ENCODE assay signal across 8 mouse cellular contexts in genomic region chr12:80114892-80115141, GRCm38 (mm10). TPM values are rescaled to one million over a fixed set of nuclear protein-coding genes. Genes with fewer than 3 reads are reported as not detected.
DNase-seq lines count a peak whose midpoint lies in the region; ATAC-seq and TF ChIP-seq lines count a peak whose summit lies in the region.

No protein-coding gene starts in this region.

- H3K9me3 ChIP-seq in heart, embryonic 12.5 days (replicated peaks): no peaks in the 10 kb centered on the region
- H3K9me3 ChIP-seq in ES-Bruce4 (replicated peaks; ENCODE audit: control insufficient read depth, insufficient read depth, low read length, poor library complexity, severe bottlenecking): peaks cover 4% of the 10 kb centered on the region
- H3K9me3 ChIP-seq in forebrain, embryonic 13.5 days (replicated peaks): no peaks in the 10 kb centered on the region
- H3K9me3 ChIP-seq in liver, embryonic 16.5 days (replicated peaks; ENCODE audit: control insufficient read depth, low read length): no peaks in the 10 kb centered on the region

- peak overlapping the region; percentile 92 for H3K9ac ChIP-seq in heart, embryonic 12.5 days
- peak overlapping the region; percentile 89 for H3K9ac ChIP-seq in ES-Bruce4 (ENCODE audit: low read depth, poor library complexity, severe bottlenecking)
- H3K9ac ChIP-seq in forebrain, embryonic 13.5 days: peak overlapping the region; percentile 73
- peak overlapping the region; percentile 91 for H3K9ac ChIP-seq in liver, embryonic 16.5 days (ENCODE audit: low read depth, low read length)

- no peak for TF ChIP-seq EP300 in ES-Bruce4 (IDR thresholded peaks at IDR 0.05; ENCODE audit: insufficient read depth, low read depth, low read length)

- H3K27me3 ChIP-seq in heart, embryonic 12.5 days (replicated peaks): no peaks in the 10 kb centered on the region
- no peaks in the 10 kb centered on the region for H3K27me3 ChIP-seq in ES-Bruce4 (ENCODE audit: control insufficient read depth, insufficient read depth, low read length, poor library complexity, severe bottlenecking)
- peaks cover 6% of the 10 kb centered on the region; the same call in 1 of the 2 replicates for H3K27me3 ChIP-seq in forebrain, embryonic 13.5 days
- H3K27me3 ChIP-seq in liver, embryonic 16.5 days (ENCODE audit: control insufficient read depth, insufficient read depth, low read depth, low read length): no peaks in the 10 kb centered on the region

- H3K4me1 ChIP-seq in heart, embryonic 12.5 days (replicated peaks): peaks cover 27% of the 10 kb centered on the region
- peaks cover 4% of the 10 kb centered on the region for H3K4me1 ChIP-seq in ES-Bruce4 (ENCODE audit: control insufficient read depth, insufficient read depth, low read length)
- H3K4me1 ChIP-seq in forebrain, embryonic 13.5 days: peaks cover 48% of the 10 kb centered on the region
- H3K4me1 ChIP-seq in liver, embryonic 16.5 days (ENCODE audit: control insufficient read depth, low read depth, low read length): peaks cover 38% of the 10 kb centered on the region

- no peak for TF ChIP-seq POLR2A in ES-Bruce4 (IDR thresholded peaks at IDR 0.05; ENCODE audit: insufficient read depth, low read length)

- WGBS in heart, embryonic 12.5 days: under 1% methylated on average over 8 of the region's 8 CpGs
- WGBS in forebrain, embryonic 13.5 days: 0% methylated on average over 8 of the region's 8 CpGs
- WGBS in liver, embryonic 16.5 days (ENCODE audit: insufficient replicate concordance): under 1% methylated on average over 8 of the region's 8 CpGs

- intact Hi-C loops in heart, postnatal 36 days (cut with DNase I): loop anchor here (1.0 to 5.0 kb wide), 5 partner anchors 17 to 363 kb away; no protein-coding TSS in a partner anchor

- peak overlapping the region; percentile 98 for H3K27ac ChIP-seq in heart, embryonic 12.5 days (ENCODE audit: poor library complexity, severe bottlenecking)
- H3K27ac ChIP-seq in ES-Bruce4 (ENCODE audit: insufficient read depth, low read length): peak overlapping the region; percentile 90
- H3K27ac ChIP-seq in forebrain, embryonic 13.5 days: peak overlapping the region; percentile 88
- H3K27ac ChIP-seq in liver, embryonic 16.5 days (ENCODE audit: low read length): peak overlapping the region; percentile 97

- no peak for ATAC-seq in heart, embryonic 12.5 days (ENCODE audit: insufficient number of reproducible peaks, low FRiP score)
- peak; percentile 6 for ATAC-seq in forebrain, embryonic 13.5 days
- ATAC-seq in liver, embryonic 16.5 days (ENCODE audit: low read depth): no peak

- H3K36me3 ChIP-seq in heart, embryonic 12.5 days: peaks cover 9% of the 10 kb centered on the region
- H3K36me3 ChIP-seq in ES-Bruce4 (ENCODE audit: control insufficient read depth, insufficient read depth, low read length, poor library complexity, severe bottlenecking): peaks cover under 1% of the 10 kb centered on the region; the same call in 1 of the 2 replicates
- peaks cover 5% of the 10 kb centered on the region for H3K36me3 ChIP-seq in forebrain, embryonic 13.5 days (ENCODE audit: poor library complexity, severe bottlenecking)
- peaks cover 6% of the 10 kb centered on the region; the same call in 1 of the 2 replicates for H3K36me3 ChIP-seq in liver, embryonic 16.5 days (ENCODE audit: control insufficient read depth, insufficient read depth)

- DNase-seq in heart, postnatal 36 days: no peak
- DNase-seq in right cerebral cortex, postnatal 25 days: no peak
- no peak for DNase-seq in spleen, postnatal 14 days (ENCODE audit: low spot score in 2 of 2)
- DNase-seq in c-Kit-positive CD71-positive TER-119-positive erythroid progenitor cells, embryonic 14.5 days (ENCODE audit: low spot score): no peak

- no peak for TF ChIP-seq CTCF in ES-Bruce4 (IDR thresholded peaks at IDR 0.05; ENCODE audit: low read depth, low read length)

- H3K4me3 ChIP-seq in heart, embryonic 12.5 days: peak overlapping the region; percentile 97
- H3K4me3 ChIP-seq in ES-Bruce4 (ENCODE audit: low read depth, low read length): peak overlapping the region; percentile 82
- H3K4me3 ChIP-seq in forebrain, embryonic 13.5 days: peak overlapping the region; percentile 67
- peak overlapping the region; percentile 82 for H3K4me3 ChIP-seq in liver, embryonic 16.5 days (ENCODE audit: low read depth, low read length)

- H3K4me2 ChIP-seq in heart, embryonic 12.5 days: peak overlapping the region; percentile 87
- peak overlapping the region; percentile 97 for H3K4me2 ChIP-seq in forebrain, embryonic 13.5 days
- H3K4me2 ChIP-seq in liver, embryonic 16.5 days (ENCODE audit: low read depth, low read length): peak overlapping the region; percentile 99

RNA-seq across cellular contexts. Expression of gene Zfp36l1, which starts 2.0 kb away (rescaled TPM):
- 98.4 and 101 TPM in 2 replicates for polyA plus RNA-seq in heart, embryonic 12.5 days (2016; fragmentation: Nextera tagmentation; extraction: Ambion mirVana)
- 100 to 1,000 TPM in 1 of 2 experiments, 10 to 100 TPM in 1; 94.2 to 109 TPM for total RNA-seq in heart, postnatal 36 days (2021)
- 71.6 and 75.7 TPM in 2 replicates for polyA plus RNA-seq in ES-Bruce4 (2011; ENCODE audit: insufficient read depth, insufficient read length, low read depth, missing spikeins)
- polyA plus RNA-seq in forebrain, embryonic 13.5 days (2015; fragmentation: Nextera tagmentation; extraction: Ambion mirVana): 52.6 and 60.2 TPM in 2 replicates
- polyA plus RNA-seq in liver, embryonic 16.5 days (2015; fragmentation: Nextera tagmentation; extraction: Ambion mirVana): 22.2 and 30.4 TPM in 2 replicates
